Mouse (Mus musculus) C2C12 (cell line): Measurements from ENCODE around the gene Tiam1.

ENCODE experiments used
- CTCF ChIP-seq: IDR thresholded peaks from one replicate; pipeline ENCODE4 v1.5.1; 2011; ENCODE audit not compliant: control insufficient read depth, insufficient read depth, insufficient read length
- MYOG ChIP-seq: IDR thresholded peaks from one replicate; pipeline ENCODE4 v1.6.1; 2011; ENCODE audit not compliant: control insufficient read depth, insufficient read length; ENCODE audit errors: extremely low read depth

DNA sequence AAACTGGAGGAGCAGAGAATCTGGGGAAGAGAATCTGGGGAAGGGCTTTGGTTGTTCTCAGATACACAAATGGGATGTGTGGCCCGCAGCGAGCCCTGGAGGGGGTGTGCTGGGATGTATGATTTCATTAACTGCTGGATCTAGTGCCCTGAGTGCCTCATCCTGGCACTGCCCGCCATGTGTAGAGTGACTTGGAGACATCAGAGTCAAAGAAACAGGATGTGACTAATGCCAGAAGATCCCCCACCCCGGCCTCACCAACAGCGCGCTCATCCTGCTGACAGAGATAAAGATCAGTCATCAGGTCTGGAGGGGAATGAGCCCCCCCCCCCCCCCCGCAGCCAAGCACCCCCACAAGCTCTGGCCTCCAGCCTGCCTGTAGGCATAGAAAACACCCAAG, 308.0 kb downstream of the Tiam1 start:
- TF ChIP-seq CTCF (no peak), MYOG (no peak)
